Mouse (Mus musculus) ovary, adult 10 weeks (tissue): ENCODE data around the gene 4930524N10Rik. TPM values are rescaled to one million over a fixed set of nuclear protein-coding genes. Genes with fewer than 3 reads are reported as not detected.

ENCODE experiments used
- polyA plus RNA-seq: library from polyadenylated mRNA; stranded (reverse); fragments of 350-450 nt; fragmentation: Illumina TruSeq; extraction: RNeasy Lipid Tissue Mini Kit (QIAGEN cat#74804); gene quantifications from one replicate; pipeline ENCODE4 v1.2.3, GENCODE M21; 2014

Gene 4930524N10Rik
- not detected for polyA plus RNA-seq

GRCm38 (mm10) chrX:154343292-154343691 lies at the start of gene 4930524N10Rik:
4930524N10Rik (minus strand) TSS chrX:154343392.

Other genes starting within 250 kb of the 4930524N10Rik start
- gene Gm15140, start 222.7 kb downstream of the 4930524N10Rik start, polyA plus RNA-seq = not detected
- gene Samt4, start 138.6 kb upstream of the 4930524N10Rik start, polyA plus RNA-seq = not detected
- not detected for gene Samt2, start 236.0 kb upstream of the 4930524N10Rik start, polyA plus RNA-seq